Mouse (Mus musculus) ovary, postnatal 10 days (tissue): ENCODE results near the gene Gm45713.
"Not testable (repeated sequence)": the region's sequence is repeated elsewhere in the genome, so short reads cannot be mapped to it uniquely, and the experiment has no call there.

Experiments
- DNase-seq: peaks from one replicate; pipeline ENCODE4 v3.0.0; 2022; ENCODE audit warnings: low spot score

Gene Gm45713

DNA sequence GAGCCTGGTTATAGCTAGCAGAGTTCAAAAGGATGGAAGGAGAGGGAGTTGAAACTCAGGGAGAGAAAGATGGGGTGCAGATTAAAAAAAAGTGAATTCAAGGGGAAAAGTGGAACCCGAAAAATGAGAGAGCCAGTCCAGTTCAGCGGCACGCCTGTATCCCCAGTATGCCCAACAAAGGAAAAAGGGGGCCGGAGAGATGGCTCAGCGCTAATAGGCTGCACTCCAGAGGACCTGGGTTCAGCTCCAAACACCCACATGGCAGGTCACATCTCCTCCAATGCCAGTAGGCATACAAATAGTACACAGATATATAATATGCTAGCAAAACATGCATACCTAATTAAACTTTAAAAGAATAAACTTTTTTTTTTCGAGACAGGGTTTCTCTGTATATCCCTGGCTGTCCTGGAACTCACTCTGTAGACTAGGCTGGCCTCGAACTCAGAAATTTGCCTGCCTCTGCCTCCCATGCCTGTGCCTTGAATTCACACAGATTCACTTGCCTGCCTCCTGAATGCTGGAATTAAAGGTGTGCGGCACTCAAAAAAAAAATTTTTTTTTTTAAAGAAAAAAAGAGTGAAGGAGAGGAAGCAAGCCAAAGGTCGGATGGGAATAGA lies 27.1 kb upstream of the Gm45713 start:
- DNase-seq: no peak

DNA sequence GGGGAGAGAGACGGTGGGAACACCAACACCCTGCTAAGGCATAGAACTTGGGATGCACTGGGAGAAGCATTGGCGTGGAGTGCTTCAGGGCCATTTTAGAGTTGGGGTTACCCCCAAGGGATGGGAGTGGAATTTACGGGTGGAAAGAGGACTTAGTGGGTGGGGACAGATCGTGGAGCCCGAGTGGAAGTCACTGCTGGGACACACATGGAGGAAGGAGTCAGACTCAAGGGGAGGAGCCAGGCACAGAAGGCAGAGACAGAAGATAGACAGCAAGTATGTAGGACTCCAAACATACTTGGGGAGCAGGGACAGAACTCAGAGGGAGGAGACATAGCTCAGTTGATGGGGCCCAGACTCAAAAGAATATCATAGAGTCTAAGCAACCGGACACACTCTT lies 26.5 kb upstream of the Gm45713 start:
- no peak for DNase-seq

DNA sequence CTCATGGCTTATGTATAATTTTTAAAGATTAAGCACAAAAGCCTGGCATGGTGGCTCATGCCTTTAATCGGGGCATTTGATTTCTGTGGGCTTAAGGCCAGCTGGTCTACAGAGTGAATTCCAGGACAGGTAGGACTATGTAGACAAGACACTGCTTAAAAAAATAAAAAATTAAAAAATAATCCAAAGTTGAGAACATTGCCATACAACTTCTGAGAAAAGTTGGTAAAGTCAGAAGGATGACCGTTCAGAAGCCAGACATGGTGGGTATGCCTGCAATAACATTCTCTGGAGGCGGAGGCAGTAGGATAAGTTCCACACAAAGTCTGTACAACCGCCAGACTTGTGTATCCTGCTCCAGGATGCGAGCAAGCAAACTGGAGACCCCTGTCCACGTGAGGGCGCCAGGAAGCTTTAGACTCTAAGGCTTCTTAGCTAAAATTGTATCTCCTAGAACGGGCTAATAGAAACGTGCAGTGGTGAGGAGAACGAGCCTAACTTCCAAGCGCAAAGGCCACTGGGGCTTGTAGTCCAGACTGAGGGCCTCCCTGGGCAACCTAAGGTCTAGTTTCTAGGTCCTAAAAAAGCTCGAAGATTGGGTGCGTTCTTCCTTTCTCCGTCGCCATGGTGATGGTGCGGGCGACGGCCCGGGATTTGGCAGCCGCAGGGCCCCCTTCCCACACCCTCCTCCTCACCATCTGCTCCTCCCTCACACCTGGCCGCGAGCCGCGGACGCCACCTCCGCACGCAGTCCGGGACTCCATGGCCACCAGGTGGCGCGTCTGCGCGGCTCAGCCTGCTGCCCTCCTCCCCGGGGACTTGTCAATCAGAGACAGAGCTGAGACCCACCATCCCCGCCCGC lies 25.8 kb upstream of the Gm45713 start:
- DNase-seq: peak; percentile 87

DNA sequence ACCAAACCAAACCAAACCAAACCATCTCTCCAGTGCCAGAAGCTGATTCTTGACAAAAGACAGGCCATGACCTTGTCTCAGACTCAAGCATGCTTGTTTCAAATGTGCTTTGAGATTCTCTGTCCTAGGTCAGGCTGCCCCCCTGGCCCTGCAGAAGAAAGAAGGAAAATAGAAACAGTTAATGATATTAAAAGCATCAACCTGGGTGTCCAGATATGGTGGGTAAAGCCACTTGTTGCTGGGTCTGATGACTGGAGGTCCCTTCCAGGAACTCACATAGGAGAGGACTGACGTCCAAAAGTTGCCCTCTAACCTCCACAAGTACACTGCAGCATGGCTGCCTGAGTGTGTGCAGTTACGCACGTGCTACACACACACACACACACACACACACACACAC lies 24.8 kb upstream of the Gm45713 start:
- no peak for DNase-seq

DNA sequence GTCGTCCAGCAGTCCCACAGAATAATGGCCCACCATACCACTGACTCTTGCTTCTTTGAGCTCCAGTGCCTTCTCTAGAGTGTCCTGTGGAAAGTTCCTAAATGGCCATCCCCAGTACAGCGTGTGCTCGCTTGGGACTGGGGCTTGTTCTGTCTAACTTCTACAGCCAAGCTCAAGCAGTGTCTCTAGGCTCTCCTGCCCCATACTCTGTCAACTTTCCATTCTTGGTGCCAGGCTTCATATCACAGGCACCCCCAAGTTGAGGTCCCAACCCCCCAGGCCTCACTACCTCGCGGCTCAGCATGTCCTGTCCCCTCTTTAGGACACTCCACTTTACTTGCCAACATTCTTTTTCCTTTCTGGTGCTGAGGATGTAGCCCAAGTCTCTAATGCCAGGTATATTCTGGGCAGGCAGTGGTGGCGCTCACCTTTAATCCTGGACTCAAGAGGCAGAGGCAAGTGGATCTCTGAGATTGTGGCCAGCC lies 24.3 kb upstream of the Gm45713 start:
- DNase-seq: no peak

DNA sequence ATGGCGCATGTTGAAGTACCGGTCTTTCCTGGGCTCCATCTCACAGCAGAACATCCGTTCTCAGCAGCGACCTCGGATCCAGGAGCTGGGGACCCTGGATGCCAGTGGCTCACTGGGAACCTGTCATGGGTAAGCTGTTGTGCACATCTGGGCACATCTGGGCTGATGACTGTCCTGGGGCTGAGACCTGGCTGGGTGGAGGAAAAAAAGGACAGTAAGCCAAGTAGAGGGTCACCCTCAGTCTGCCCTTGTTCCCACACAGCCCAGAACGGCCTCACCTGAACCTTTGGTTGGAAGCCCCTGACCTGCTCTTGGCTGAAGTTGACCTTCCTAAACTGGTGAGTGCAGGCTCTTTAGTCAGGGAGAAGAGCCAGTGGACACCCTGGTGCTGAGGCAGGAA lies 23.0 kb upstream of the Gm45713 start:
- DNase-seq: no peak

DNA sequence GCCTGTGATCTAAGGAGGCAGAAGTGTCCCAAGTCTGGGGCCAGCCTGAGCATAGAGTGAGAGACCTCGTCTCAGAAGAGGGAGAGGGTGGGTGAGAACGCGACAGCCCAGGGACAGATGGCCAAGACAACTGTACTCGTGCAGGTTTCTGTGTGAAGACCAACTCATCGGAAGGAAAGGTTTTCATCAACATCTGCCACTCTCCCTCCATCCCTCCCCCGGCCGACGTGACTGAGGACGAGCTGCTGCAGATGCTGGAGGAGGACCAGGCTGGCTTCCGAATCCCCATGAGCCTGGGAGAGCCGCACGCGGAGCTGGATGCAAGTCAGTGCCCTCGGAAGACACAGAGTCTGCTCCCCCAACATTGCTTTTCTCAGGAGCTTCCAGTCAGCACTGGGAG lies 21.4 kb upstream of the Gm45713 start:
- no peak for DNase-seq

DNA sequence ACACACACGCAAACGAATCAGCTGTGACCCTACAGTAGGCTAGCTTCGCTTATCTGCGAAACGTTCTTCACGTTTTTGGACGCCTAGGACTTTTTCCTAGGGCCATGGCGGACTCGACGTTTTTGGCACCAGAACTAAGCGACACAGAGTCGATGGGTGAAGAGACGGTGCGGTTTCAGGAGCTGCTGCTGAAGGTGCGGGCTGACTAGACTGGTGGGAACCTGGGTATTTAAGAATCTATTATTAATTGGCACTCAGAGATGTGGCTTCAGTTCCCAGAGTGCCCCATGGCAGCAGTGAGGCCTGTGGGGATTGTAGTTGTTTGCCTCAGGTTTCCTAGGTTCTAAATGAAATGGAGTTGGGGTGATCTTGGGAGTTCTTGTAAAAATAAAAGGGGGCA lies 20.2 kb upstream of the Gm45713 start:
- DNase-seq: no peak

DNA sequence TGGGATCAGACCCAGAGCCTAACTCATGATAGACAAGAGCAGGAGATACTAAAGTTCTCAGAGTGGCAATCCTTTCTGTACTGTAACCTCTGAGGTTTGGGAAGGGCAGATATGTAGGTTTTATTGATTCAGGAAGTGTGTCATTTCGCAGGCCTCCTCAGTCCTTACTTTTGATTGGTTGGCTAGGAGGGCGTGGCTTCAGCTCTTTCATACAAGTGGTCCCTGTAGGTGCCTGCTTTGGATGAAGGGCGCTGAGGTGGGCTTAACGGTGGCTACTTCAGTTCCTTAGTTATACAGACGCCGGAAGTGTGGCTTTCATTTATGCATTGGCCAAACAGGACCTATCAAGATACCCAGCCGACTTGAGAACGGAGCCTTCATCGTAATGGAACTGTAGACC lies 19.6 kb upstream of the Gm45713 start:
- no peak for DNase-seq

DNA sequence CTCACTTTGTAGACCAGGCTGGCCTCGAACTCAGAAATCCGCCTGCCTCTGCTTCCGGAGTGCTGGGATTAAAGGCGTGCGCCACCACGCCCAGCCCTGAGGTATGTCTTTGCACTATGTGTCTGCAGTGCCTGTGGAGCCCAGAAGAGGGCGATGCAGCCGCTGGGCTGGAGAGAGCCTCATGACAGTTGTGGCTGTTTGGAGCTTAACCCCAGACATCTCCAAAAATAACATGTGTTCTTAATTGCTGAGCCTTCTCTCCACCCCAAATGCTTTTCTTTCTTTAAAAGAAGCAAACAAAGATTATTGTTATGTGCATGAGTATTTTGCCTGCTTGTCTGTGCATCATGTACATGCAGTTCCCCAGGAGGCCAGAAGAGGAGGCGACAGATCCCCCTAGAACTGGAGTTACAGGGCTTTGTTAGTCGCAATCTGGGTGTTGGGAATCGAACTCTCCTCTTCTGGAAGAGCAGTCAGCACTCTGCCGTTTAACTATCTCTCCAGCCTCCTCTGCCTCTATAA lies 19.0 kb upstream of the Gm45713 start:
- DNase-seq: peak; percentile 25

DNA sequence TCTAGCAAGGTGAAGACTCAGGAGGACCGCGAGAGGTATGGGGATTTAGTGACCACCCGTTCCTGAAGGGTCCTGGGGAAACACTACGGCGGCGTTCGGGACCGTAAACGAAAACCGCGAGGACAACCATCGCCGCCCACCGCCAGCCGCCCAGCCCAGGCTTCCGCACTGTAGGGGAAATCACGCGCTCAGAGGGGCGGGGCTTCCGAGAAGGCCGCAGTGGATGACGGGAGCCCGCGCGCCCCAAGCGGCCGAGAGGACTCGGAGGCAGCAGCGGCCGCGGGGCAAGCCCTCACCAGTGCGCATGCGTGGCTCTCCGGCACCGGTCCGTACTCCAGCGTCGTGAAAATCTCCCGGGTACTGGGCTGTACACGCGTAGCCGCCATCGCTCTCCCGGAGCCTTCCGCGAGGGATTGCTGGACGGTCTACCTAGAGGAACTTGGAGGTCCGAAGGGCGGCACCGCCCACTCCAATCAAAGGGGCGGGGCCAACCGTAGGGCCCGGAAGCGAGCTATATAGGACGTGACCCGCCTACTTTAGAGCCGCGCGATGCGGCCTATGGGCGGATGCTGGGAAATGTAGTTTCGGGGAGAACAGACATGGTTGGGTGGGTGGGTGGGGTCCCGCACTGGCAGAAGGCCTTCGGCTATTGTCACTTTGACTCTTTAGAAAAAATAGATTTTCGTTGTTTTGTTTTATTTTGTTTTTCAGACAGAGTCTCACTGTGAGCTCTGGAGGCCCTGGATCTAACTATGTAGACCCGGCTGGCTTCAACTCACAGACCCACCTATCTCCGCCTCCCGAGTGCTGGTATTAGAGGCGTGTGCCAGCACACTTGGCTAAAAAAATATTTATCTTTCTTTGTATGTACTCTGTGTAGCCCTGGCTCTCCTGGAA lies 18.3 kb upstream of the Gm45713 start, which contains the start of the genes Pih1d1 and Aldh16a1:
Pih1d1 (plus strand) TSS at position 208 of the 897 bp plus-strand sequence.
Aldh16a1 (minus strand) TSS at position 489 of the 897 bp plus-strand sequence.
- DNase-seq: peak; percentile 98

DNA sequence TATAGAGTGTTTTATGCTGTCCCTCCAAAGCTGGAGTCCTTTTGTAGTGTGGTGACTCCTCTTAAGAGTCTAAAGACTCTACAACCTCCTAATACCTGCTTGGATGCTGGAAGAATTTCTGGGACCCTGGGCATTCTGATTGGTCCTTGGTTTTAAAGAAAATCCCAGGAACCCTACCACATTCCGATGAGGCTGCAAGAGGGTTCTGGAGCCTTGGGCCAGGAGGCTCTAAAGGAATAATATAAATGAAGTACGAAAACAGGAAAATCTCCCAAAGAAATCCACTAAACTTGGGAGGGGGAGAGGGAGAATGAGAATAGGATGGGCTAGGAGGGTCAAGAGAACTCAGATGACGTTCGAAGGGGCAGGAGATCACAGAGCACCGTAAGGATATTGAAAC lies 17.6 kb upstream of the Gm45713 start:
- no peak for DNase-seq

DNA sequence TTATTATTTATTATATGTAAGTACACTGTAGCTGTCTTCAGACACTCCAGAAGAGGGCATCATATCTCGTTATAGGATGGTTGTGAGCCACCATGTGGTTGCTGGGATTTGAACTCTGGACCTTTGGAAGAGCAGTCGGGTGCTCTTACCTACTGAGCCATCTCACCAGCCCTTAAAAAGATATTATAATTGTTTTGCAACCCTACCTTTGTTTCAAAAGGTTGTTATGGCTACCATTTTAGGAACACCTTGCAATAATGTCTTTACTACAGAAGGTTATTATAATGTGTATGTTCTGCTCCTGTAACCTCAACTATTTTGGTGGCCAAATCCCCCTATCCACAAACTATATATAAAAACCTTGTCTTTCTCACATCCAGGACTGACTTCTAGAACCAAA lies 17.0 kb upstream of the Gm45713 start:
- DNase-seq: not testable (repeated sequence)

DNA sequence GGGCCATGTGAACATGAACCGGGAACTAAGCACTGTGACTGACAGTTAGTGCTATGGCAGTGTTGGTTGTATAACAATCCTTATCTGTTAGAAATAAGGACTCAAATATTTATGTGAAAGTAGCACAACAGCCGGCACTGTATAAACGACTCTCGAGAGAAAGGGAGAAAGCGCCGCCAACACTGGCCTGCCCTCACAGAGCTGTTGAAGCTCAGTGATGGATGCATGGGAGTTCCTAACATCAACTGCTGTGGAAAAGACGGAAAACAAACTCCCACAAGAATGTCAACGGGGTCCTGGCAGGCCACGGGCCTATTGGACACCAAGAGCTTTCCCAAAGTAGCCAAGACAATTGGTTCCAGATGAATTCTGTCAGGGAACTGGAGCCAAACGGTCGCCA lies 15.3 kb upstream of the Gm45713 start:
- peak; percentile 33 for DNase-seq

DNA sequence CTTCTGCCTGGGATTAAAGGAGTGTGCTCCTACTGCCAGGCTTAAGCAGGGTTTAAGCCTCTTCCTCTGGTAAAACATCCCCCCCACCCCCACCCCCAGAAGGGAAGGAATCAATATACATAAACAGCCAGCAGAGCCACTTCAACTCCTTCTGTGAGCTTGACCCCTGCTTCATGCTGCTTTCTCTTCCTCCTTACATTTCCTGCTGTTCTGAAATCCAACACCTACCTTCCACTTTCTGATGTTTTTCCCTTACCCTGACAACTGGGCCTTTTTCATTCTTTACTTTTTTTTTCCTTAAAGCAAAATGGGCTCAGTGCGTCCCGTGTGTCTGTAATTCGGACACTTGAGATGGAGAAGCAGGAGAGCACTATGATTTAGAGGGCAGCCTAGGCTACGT lies 14.3 kb upstream of the Gm45713 start:
- no peak for DNase-seq

DNA sequence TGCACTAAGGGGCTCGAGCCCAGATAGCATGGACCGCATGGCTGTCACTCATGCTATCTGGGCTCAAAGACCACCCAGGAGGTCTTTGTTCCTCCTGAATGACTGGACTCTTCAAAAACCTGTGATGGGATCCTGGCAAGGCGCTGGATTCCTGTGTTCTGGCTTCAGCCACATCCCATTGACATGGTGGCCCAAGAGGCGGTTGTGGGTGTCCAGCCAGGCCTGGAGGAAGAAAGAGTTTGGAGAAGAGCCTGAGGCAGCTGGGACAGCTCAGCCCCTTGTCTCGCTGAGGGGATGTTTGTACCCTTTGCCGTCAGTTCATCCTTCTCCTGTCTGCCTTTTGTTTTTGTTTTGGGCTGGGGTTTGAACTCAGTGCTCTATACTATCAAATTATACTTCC lies 13.5 kb upstream of the Gm45713 start:
- DNase-seq: no peak

DNA sequence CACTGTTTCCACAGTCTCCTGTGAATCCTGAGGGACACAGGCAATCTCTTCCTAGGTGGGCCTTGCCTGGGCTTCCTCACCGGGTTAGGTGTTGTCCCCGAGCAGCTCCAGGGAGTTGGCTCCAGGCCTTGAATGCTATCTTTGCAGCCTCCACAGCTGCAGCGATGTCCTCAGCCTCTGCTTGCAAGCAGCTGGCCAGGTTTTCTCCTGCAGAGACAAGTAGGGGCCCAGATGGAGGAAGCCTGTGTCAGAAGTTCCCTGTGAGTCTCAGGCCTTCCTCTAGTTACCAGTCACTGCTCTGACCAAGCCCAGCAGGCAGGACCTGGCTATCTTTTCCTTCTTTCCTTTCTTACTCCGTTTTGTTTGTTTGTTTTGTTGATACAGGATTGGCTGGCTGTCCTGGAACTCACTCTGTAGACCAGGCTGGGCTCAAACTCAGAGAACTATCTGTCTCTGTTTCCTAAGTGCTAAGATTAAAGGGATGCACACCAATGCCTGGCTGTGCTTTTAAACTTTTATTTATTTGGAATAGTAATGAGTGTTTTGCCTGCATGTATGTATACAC lies 12.6 kb upstream of the Gm45713 start:
- no peak for DNase-seq

DNA sequence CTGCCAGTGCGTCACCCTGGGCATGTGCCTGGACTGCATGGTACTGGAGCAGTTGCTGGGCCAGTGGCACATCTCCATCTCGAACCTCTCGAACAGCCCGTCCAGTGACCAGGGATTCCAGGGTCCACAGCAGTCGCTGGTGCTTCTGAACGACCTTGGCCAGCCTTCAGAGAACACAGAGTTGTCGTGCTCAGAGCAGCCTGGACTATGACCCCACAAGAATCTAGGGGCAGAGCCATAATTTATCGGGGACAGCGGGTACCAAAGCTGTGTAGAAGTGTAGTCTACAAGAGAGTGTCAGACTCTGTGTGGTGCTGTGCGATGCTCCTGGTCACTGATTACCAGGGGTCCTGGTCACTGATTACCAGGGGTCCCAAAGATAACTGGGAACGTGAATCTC lies 11.9 kb upstream of the Gm45713 start:
- no peak for DNase-seq

DNA sequence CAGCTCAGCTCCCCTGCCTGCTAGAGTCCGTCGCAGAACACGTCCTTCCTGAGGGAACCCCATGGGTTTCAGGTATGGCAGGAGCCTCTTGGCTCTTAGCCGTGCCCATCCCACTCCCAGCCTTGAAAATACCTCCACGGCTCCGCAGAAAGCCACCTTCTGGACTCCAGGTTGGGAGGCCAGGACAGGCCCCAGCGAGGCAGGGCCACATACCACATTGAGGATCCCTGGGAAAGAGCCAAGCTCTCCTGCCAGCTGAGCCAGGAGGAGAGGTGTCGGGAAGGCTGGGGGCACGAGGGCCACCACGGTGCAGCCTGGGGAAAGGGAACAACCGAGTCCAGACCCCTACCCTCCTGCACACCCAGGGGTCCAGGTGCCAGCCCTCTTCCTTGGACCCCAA lies 11.2 kb upstream of the Gm45713 start:
- DNase-seq: no peak

DNA sequence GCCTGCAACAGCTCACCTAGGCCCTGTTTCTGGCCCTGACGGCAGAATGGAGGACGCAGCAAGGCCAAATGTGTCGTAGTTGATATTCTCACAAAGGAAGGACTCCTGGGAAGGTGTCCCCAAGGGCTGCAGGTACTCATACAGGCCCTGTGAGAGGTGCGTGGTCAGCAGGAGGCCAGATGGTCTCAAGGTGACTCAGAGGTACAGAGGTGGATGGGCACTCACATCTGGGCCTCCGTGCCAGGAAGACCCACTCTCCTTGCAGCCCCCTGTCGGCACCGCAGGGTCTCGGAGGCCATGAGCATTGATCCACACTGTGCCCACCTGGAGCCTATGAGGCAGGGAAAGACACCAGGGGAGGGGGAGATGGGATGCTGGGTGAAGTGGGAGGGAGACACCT lies 9.4 kb upstream of the Gm45713 start:
- no peak for DNase-seq

DNA sequence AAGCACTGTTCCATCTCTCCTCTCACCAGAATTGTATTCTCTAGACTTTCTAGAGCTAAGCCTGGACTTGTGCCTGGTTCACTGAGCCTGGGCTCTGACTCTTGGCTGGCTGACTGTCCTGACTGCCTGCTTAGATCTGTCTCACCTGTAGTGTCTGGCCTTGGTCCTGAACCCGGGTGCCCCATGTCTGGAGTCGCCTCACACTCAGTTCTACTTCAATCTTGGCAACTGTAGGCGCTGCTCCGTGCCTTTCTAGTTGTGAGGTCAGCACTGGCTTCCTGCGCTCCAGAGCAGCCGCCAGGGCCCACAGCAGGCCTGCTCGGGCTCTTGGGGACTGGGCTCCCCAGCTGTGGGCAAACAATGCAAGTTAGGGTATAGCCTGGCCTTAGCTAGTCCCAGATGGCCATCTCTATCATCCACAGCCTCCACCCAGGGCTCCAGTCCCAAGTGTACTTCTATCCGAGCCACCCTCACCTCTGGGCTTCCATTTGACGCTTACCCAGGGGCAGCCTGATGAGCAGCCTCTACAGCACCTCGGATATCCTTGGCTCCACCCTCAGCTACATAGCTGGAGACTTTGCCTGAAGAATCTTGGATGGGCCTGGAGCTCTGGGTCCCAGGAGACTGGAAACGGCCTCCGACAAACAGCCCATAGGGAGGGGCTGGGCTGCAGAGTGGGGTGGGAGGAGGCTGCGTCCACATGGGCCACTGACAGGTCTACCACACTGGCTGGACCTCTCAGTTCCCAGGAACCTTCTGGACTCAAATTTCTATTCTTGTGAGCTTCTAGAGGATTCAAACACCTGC lies 8.5 kb upstream of the Gm45713 start:
- DNase-seq: no peak
